Mouse (Mus musculus): ENCODE measurements around the gene Ankrd55.
A peak's percentile ranks its signal among the peaks of the same experiment; 100 is the strongest.

Ankrd55 gene

GRCm38 (mm10) chr13:112345542-112345941, 57.3 kb downstream of the Ankrd55 start:
- no peak for DNase-seq

- DNase-seq: no peak
Measured at GRCm38 (mm10) chr13:112346031-112346430, 57.8 kb downstream of the Ankrd55 start.

- no peak for DNase-seq
Measured at GRCm38 (mm10) chr13:112346659-112347142, 58.5 kb downstream of the Ankrd55 start.

- DNase-seq: no peak
Measured at GRCm38 (mm10) chr13:112348250-112348649, 60.0 kb downstream of the Ankrd55 start.

GRCm38 (mm10) chr13:112348896-112349484, 60.7 kb downstream of the Ankrd55 start:
- peak; percentile 90 for DNase-seq

- DNase-seq: peak; percentile 94
Measured at GRCm38 (mm10) chr13:112349500-112349899, 61.2 kb downstream of the Ankrd55 start.

- peak; percentile 78 for DNase-seq
Measured at GRCm38 (mm10) chr13:112351943-112352342, 63.7 kb downstream of the Ankrd55 start.

GRCm38 (mm10) chr13:112354109-112354867, 66.0 kb downstream of the Ankrd55 start:
- DNase-seq: peak; percentile 96

GRCm38 (mm10) chr13:112354958-112355357, 66.7 kb downstream of the Ankrd55 start:
- peak; percentile 89 for DNase-seq

GRCm38 (mm10) chr13:112355794-112356486, 67.7 kb downstream of the Ankrd55 start:
- DNase-seq: peak; percentile 91

- DNase-seq: no peak
Measured at GRCm38 (mm10) chr13:112361575-112361974, 73.3 kb downstream of the Ankrd55 start.

GRCm38 (mm10) chr13:112363218-112363617, 75.0 kb downstream of the Ankrd55 start:
- peak; percentile 98 for DNase-seq

GRCm38 (mm10) chr13:112363746-112364145, 75.5 kb downstream of the Ankrd55 start:
- no peak for DNase-seq

GRCm38 (mm10) chr13:112364698-112365097, 76.4 kb downstream of the Ankrd55 start:
- no peak for DNase-seq

GRCm38 (mm10) chr13:112365303-112365702, 77.1 kb downstream of the Ankrd55 start:
- DNase-seq: no peak

- DNase-seq: peak; percentile 98
Measured at GRCm38 (mm10) chr13:112365762-112366161, 77.5 kb downstream of the Ankrd55 start.

- DNase-seq: no peak
Measured at GRCm38 (mm10) chr13:112366321-112367029, 78.2 kb downstream of the Ankrd55 start.

- no peak for DNase-seq
Measured at GRCm38 (mm10) chr13:112371729-112372128, 83.5 kb downstream of the Ankrd55 start.

- peak; percentile 92 for DNase-seq
Measured at GRCm38 (mm10) chr13:112375766-112376165, 87.5 kb downstream of the Ankrd55 start.

- DNase-seq: no peak
Measured at GRCm38 (mm10) chr13:112378782-112379305, 90.6 kb downstream of the Ankrd55 start.

GRCm38 (mm10) chr13:112381476-112381875, 93.2 kb downstream of the Ankrd55 start:
- DNase-seq: no peak

GRCm38 (mm10) chr13:112382457-112382856, 94.2 kb downstream of the Ankrd55 start:
- DNase-seq: no peak

GRCm38 (mm10) chr13:112382956-112383355, 94.7 kb downstream of the Ankrd55 start:
- peak; percentile 98 for DNase-seq
